Mouse (Mus musculus) forebrain, embryonic 14.5 days (tissue): Measurements from ENCODE around the gene Zfp420. TPM values are rescaled to one million over a fixed set of nuclear protein-coding genes. Genes with fewer than 3 reads are reported as not detected.

ENCODE experiments used
- microRNA-seq: library from miRNA; unstranded; fragments of <30 nt; microRNA quantifications from one replicate; pipeline ENCODE4, GENCODE M21; 2016
- polyA plus RNA-seq: library from polyadenylated mRNA; unstranded; fragments of >200 nt; fragmentation: Nextera tagmentation; extraction: Ambion mirVana; gene quantifications from 2 replicates; pipeline ENCODE4 v1.2.1, GENCODE M21; 2014

Gene Zfp420
- polyA plus RNA-seq, 1 experiment from 2014 or later, result 16.5 TPM

Small RNA genes lying within 50 kb of the gene (microRNA-seq; reads per million reads assigned to microRNA genes)
- gene Mir7668, result not detected

Other genes starting within 250 kb of the Zfp420 start
- 0.17 and 0.20 TPM in 2 replicates for gene Catsperg2, start 132.9 kb upstream of the Zfp420 start, polyA plus RNA-seq
- gene Zfp84, start 91.4 kb upstream of the Zfp420 start, polyA plus RNA-seq, result 18.3 and 23.9 TPM in 2 replicates
- 15.8 and 17.0 TPM in 2 replicates for gene Zfp30, start 76.0 kb upstream of the Zfp420 start, polyA plus RNA-seq
- 23.0 and 34.3 TPM in 2 replicates for gene Zfp790, start 43.9 kb upstream of the Zfp420 start, polyA plus RNA-seq
- 15.7 and 17.1 TPM in 2 replicates for gene Zfp940, start 6.3 kb upstream of the Zfp420 start, polyA plus RNA-seq
- gene Zfp27, start 46.6 kb downstream of the Zfp420 start, polyA plus RNA-seq, result 19.2 and 20.5 TPM in 2 replicates
- 9.9 and 10.5 TPM in 2 replicates for gene Zfp383, start 48.2 kb downstream of the Zfp420 start, polyA plus RNA-seq
- gene Zfp74, start 94.1 kb downstream of the Zfp420 start, polyA plus RNA-seq, result 9.2 and 15.7 TPM in 2 replicates
- 2.9 and 4.3 TPM in 2 replicates for gene Zfp568, start 124.0 kb downstream of the Zfp420 start, polyA plus RNA-seq
- gene Zfp14, start 191.4 kb downstream of the Zfp420 start, polyA plus RNA-seq, result 14.3 and 17.1 TPM in 2 replicates
- 13.6 and 13.8 TPM in 2 replicates for gene Zfp82, start 212.9 kb downstream of the Zfp420 start, polyA plus RNA-seq
- gene Gm26920, start 230.4 kb downstream of the Zfp420 start, polyA plus RNA-seq, result 2.0 and 2.7 TPM in 2 replicates
- gene Zfp566, start 230.5 kb downstream of the Zfp420 start, polyA plus RNA-seq, result 18.7 and 20.3 TPM in 2 replicates
- 123 and 140 TPM in 2 replicates for gene Zfp260, start 234.8 kb downstream of the Zfp420 start, polyA plus RNA-seq